Mouse (Mus musculus): ENCODE data around the gene P2ry14. TPM values are rescaled to one million over a fixed set of nuclear protein-coding genes. Genes with fewer than 3 reads are reported as not detected.

P2ry14 gene
- polyA plus RNA-seq, 1 experiment from 2014 or later: 8.9 TPM

GRCm38 (mm10) chr3:59169215-59169614, 15.8 kb upstream of the P2ry14 start:
- H3K36me3 ChIP-seq (ENCODE audit: insufficient read depth, low read length): no peaks in the 10 kb centered on the region
- ATAC-seq (replicated peaks; ENCODE audit: low FRiP score, low read depth): no peak
- H3K27ac ChIP-seq: no peak overlapping the region
- no peak overlapping the region for H3K4me3 ChIP-seq (replicated peaks; ENCODE audit: low read depth, low read length)
- no peaks in the 10 kb centered on the region for H3K4me1 ChIP-seq (replicated peaks; ENCODE audit: insufficient read depth, low read length)
- H3K4me2 ChIP-seq (ENCODE audit: low read length): no peak overlapping the region
- H3K27me3 ChIP-seq (ENCODE audit: insufficient read depth, low read length): no peaks in the 10 kb centered on the region
- no peak overlapping the region for H3K9ac ChIP-seq (ENCODE audit: low read depth, low read length)
- 77% methylated on average over 4 of the region's 4 CpGs for WGBS
- peak; percentile 29; the same call in 1 of the 2 replicates for TF ChIP-seq CTCF (IDR thresholded peaks at IDR 0.05; ENCODE audit: low read depth)
- H3K9me3 ChIP-seq (replicated peaks; ENCODE audit: low read length): no peaks in the 10 kb centered on the region
- no peak for DNase-seq (ENCODE audit: low spot score)

- Histone ChIP-seq H3K27me3 (ENCODE audit: insufficient read depth, low read length) (no peaks in the 10 kb centered on the region), H3K9me3 (replicated peaks; ENCODE audit: low read length) (no peaks in the 10 kb centered on the region), H3K27ac (no peak overlapping the region), H3K4me2 (ENCODE audit: low read length) (no peak overlapping the region), H3K4me1 (replicated peaks; ENCODE audit: insufficient read depth, low read length) (no peaks in the 10 kb centered on the region), H3K9ac (ENCODE audit: low read depth, low read length) (no peak overlapping the region), H3K36me3 (ENCODE audit: insufficient read depth, low read length) (no peaks in the 10 kb centered on the region), H3K4me3 (replicated peaks; ENCODE audit: low read depth, low read length) (no peak overlapping the region)
- ATAC-seq (replicated peaks; ENCODE audit: low FRiP score, low read depth) (no peak), DNase-seq (ENCODE audit: low spot score) (no peak)
- TF ChIP-seq CTCF (IDR thresholded peaks at IDR 0.05; ENCODE audit: low read depth): peak; percentile 31; the same call in 1 of the 2 replicates
- WGBS: 90% methylated on average over 6 of the region's 6 CpGs
These were observed 15.1 kb upstream of the P2ry14 start for GRCm38 (mm10) chr3:59168476-59168875.

GRCm38 (mm10) chr3:59167417-59168054, 14.1 kb upstream of the P2ry14 start:
- H3K4me2 ChIP-seq (ENCODE audit: low read length): no peak overlapping the region
- no peak for TF ChIP-seq CTCF (IDR thresholded peaks at IDR 0.05; ENCODE audit: low read depth)
- no peaks in the 10 kb centered on the region for H3K27me3 ChIP-seq (ENCODE audit: insufficient read depth, low read length)
- no peak overlapping the region for H3K27ac ChIP-seq
- ATAC-seq (replicated peaks; ENCODE audit: low FRiP score, low read depth): no peak
- H3K4me3 ChIP-seq (replicated peaks; ENCODE audit: low read depth, low read length): no peak overlapping the region
- WGBS: 54% methylated on average over 2 of the region's 2 CpGs
- H3K9ac ChIP-seq (ENCODE audit: low read depth, low read length): no peak overlapping the region
- peak; percentile 46 for DNase-seq (ENCODE audit: low spot score)
- no peaks in the 10 kb centered on the region for H3K4me1 ChIP-seq (replicated peaks; ENCODE audit: insufficient read depth, low read length)
- no peaks in the 10 kb centered on the region for H3K36me3 ChIP-seq (ENCODE audit: insufficient read depth, low read length)
- no peaks in the 10 kb centered on the region for H3K9me3 ChIP-seq (replicated peaks; ENCODE audit: low read length)

DNA sequence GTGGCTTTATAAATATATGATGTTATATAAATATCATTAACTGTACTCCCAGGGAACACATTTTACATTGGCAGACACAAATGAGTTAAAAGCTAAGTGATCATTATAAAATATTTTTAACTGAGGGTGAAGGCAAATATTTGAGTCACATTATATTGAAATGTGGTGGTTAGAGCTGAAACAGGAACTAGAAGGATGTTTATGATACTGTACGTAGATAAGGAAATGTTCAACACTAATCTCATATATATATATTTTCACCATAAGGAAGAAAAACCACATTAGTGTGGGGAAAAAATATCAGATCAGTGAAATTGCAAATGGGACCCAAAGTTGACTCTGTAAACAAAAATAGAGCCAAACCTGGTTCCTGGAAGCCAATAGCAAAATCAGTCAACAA, 7.0 kb upstream of the P2ry14 start:
- no peak overlapping the region for H3K9ac ChIP-seq (ENCODE audit: low read depth, low read length)
- 73% methylated on average over 1 of the region's 1 CpGs for whole genome bisulfite sequencing
- no peak for TF ChIP-seq CTCF (IDR thresholded peaks at IDR 0.05; ENCODE audit: low read depth)

DNA sequence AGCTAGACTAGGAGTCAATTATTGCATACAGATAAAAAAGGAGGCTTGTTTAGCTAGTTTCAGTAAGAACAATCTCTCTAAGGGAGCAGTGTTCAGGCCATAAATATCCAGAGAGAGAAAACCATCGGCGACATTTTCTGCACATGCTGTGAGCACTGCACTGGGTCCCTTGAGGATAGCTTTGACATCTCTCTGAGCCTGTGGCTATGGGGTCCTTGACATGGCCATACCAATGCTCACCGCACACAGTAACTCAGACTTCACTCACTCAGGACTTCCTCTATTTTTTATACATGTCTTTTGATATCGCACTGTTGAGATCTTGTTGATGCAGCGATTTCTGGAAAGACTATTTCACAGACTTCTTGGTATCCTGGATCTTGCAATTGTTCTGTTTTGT, 3.6 kb upstream of the P2ry14 start:
- Histone ChIP-seq H3K36me3 (ENCODE audit: insufficient read depth, low read length) (no peaks in the 10 kb centered on the region), H3K27me3 (ENCODE audit: insufficient read depth, low read length) (no peaks in the 10 kb centered on the region), H3K4me3 (replicated peaks; ENCODE audit: low read depth, low read length) (no peak overlapping the region), H3K9ac (ENCODE audit: low read depth, low read length) (no peak overlapping the region), H3K4me2 (ENCODE audit: low read length) (no peak overlapping the region), H3K9me3 (replicated peaks; ENCODE audit: low read length) (no peaks in the 10 kb centered on the region), H3K4me1 (replicated peaks; ENCODE audit: insufficient read depth, low read length) (no peaks in the 10 kb centered on the region), H3K27ac (no peak overlapping the region)
- WGBS: 86% methylated on average over 5 of the region's 5 CpGs
- ATAC-seq (replicated peaks; ENCODE audit: low FRiP score, low read depth) (no peak), DNase-seq (ENCODE audit: low spot score) (no peak)
- no peak for TF ChIP-seq CTCF (IDR thresholded peaks at IDR 0.05; ENCODE audit: low read depth)

More for the DNA sequence above, 7.0 kb upstream of the P2ry14 start:
- Histone ChIP-seq H3K4me1 (replicated peaks; ENCODE audit: insufficient read depth, low read length) (no peaks in the 10 kb centered on the region), H3K4me3 (replicated peaks; ENCODE audit: low read depth, low read length) (no peak overlapping the region), H3K9me3 (replicated peaks; ENCODE audit: low read length) (no peaks in the 10 kb centered on the region), H3K27ac (no peak overlapping the region), H3K36me3 (ENCODE audit: insufficient read depth, low read length) (no peaks in the 10 kb centered on the region), H3K4me2 (ENCODE audit: low read length) (no peak overlapping the region), H3K27me3 (ENCODE audit: insufficient read depth, low read length) (no peaks in the 10 kb centered on the region)
- DNase-seq (ENCODE audit: low spot score) (no peak), ATAC-seq (replicated peaks; ENCODE audit: low FRiP score, low read depth) (no peak)

DNA sequence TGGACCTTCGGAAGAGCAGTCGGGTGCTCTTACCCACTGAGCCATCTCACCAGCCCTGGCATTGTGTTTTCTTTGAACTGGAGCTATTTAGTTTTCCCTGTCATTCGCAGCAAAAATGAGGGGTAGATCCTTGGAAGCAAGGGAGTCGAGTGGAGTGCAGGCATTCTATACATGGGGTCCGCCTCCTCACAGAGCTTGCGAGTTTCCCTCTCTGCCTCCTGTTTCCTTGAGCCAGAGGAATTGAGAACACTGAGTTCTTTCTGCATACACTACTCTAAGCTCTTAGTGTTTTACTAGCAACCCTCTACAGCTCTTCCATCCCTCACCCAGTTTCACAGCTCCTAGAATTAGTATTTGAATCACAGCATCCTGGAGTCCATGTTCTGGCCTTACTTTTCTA, 2.0 kb upstream of the P2ry14 start:
- Histone ChIP-seq H3K27me3 (ENCODE audit: insufficient read depth, low read length) (no peaks in the 10 kb centered on the region), H3K27ac (no peak overlapping the region), H3K4me2 (ENCODE audit: low read length) (no peak overlapping the region), H3K9me3 (replicated peaks; ENCODE audit: low read length) (no peaks in the 10 kb centered on the region), H3K36me3 (ENCODE audit: insufficient read depth, low read length) (no peaks in the 10 kb centered on the region), H3K9ac (ENCODE audit: low read depth, low read length) (no peak overlapping the region), H3K4me3 (replicated peaks; ENCODE audit: low read depth, low read length) (no peak overlapping the region), H3K4me1 (replicated peaks; ENCODE audit: insufficient read depth, low read length) (no peaks in the 10 kb centered on the region)
- ATAC-seq (replicated peaks; ENCODE audit: low FRiP score, low read depth): no peak
- WGBS: 92% methylated on average over 6 of the region's 6 CpGs
- DNase-seq (ENCODE audit: low spot score): no peak
- no peak for TF ChIP-seq CTCF (IDR thresholded peaks at IDR 0.05; ENCODE audit: low read depth)

GRCm38 (mm10) chr3:59154888-59155287, 1.5 kb upstream of the P2ry14 start:
- WGBS: 61% methylated on average over 2 of the region's 2 CpGs
- H3K27me3 ChIP-seq (ENCODE audit: insufficient read depth, low read length): no peaks in the 10 kb centered on the region
- H3K9me3 ChIP-seq (replicated peaks; ENCODE audit: low read length): no peaks in the 10 kb centered on the region
- ATAC-seq (replicated peaks; ENCODE audit: low FRiP score, low read depth): no peak
- no peak for TF ChIP-seq CTCF (IDR thresholded peaks at IDR 0.05; ENCODE audit: low read depth)
- no peaks in the 10 kb centered on the region for H3K4me1 ChIP-seq (replicated peaks; ENCODE audit: insufficient read depth, low read length)
- no peak overlapping the region for H3K4me3 ChIP-seq (replicated peaks; ENCODE audit: low read depth, low read length)
- no peak overlapping the region for H3K9ac ChIP-seq (ENCODE audit: low read depth, low read length)
- DNase-seq (ENCODE audit: low spot score): no peak
- H3K4me2 ChIP-seq (ENCODE audit: low read length): no peak overlapping the region
- no peaks in the 10 kb centered on the region for H3K36me3 ChIP-seq (ENCODE audit: insufficient read depth, low read length)
- no peak overlapping the region for H3K27ac ChIP-seq
